In genomic region chr5:24750321-24751304, GRCm38 (mm10) we compare ENCODE assay signal across 1 mouse cellular context.
A peak's percentile ranks its signal among the peaks of the same experiment; 100 is the strongest.
TF ChIP-seq lines count a peak whose summit lies in the region.

No protein-coding gene starts in this region.

TF ChIP-seq in CH12.LX, 34 proteins besides CTCF, POLR2A, EP300 and RAD21 (continued from another document):
- TF ChIP-seq MAX (IDR thresholded peaks at IDR 0.05; ENCODE audit: low read length) (no peak; the same call in 1 of the 2 replicates), ZNF384 (IDR thresholded peaks at IDR 0.05; ENCODE audit: low read depth, low read length) (no peak), HCFC1 (IDR thresholded peaks at IDR 0.05; ENCODE audit: low read depth, low read length) (peak; percentile 30; the same call in 1 of the 2 replicates), UBTF (IDR thresholded peaks at IDR 0.05; ENCODE audit: low read depth, low read length) (peak; percentile 74; the same call in 1 of the 2 replicates), PAX5 (IDR thresholded peaks at IDR 0.05; ENCODE audit: low read length) (no peak), NRF1 (IDR thresholded peaks at IDR 0.05; ENCODE audit: low read depth, low read length) (peak; percentile 64), ZKSCAN1 (IDR thresholded peaks at IDR 0.05; ENCODE audit: borderline replicate concordance, low read depth, low read length) (no peak), IRF4 (IDR thresholded peaks at IDR 0.05; ENCODE audit: low read depth, low read length) (peak; percentile 27; the same call in 1 of the 2 replicates), RCOR1 (conservative IDR thresholded peaks at IDR 0.05; ENCODE audit: low read depth, low read length) (no peak), TCF12 (IDR thresholded peaks at IDR 0.05; ENCODE audit: low read depth, low read length) (peak; percentile 67), NELFE (IDR thresholded peaks at IDR 0.05; ENCODE audit: low read depth, low read length) (0 out of 2 replicates have a peak, but pooled peaks have one; percentile 38), SMC3 (IDR thresholded peaks at IDR 0.05; ENCODE audit: low read depth, low read length) (peak; percentile 64), POLR2AphosphoS2 (IDR thresholded peaks at IDR 0.05; ENCODE audit: low read depth, low read length) (no peak)
